Mouse (Mus musculus) forebrain, embryonic 14.5 days (tissue): ENCODE measurements around the gene Orai1. TPM values are rescaled to one million over a fixed set of nuclear protein-coding genes. Genes with fewer than 3 reads are reported as not detected.

Source experiments
- ATAC-seq: fragments of 200-750 bp; cut with Nextera tagmentation; 2 replicates; pipeline ENCODE4 v1.8.0; 2017; ENCODE audit warnings: mild to moderate bottlenecking, moderate library complexity
- DNase-seq: peaks from one replicate; pipeline ENCODE4 v3.0.0-alpha.2; 2015; ENCODE audit warnings: low spot score
- H3K27ac ChIP-seq: fragments of 300-500 bp; sonication (generic); 2 replicates; pipeline ENCODE4 v1.5.1; 2014; ENCODE audit warnings: low read depth, mild to moderate bottlenecking, control low read depth, low read length, moderate library complexity
- H3K27me3 ChIP-seq: fragments of 300-500 bp; sonication (generic); replicated peaks from 2 replicates; pipeline ENCODE4 v1.6.1; 2014; ENCODE audit warnings: low read length, control low read depth, mixed read lengths; ENCODE audit not compliant: control insufficient read depth, insufficient read depth
- H3K36me3 ChIP-seq: fragments of 300-500 bp; sonication (generic); 2 replicates; pipeline ENCODE4 v1.6.1; 2014; ENCODE audit warnings: low read length, control low read depth; ENCODE audit not compliant: control insufficient read depth, insufficient read depth
- H3K4me1 ChIP-seq: fragments of 300-500 bp; sonication (generic); 2 replicates; pipeline ENCODE4 v1.6.1; 2014; ENCODE audit warnings: antibody characterized with exemption, low read length, control low read depth; ENCODE audit not compliant: control insufficient read depth, insufficient read depth
- H3K4me2 ChIP-seq: fragments of 300-500 bp; sonication (generic); 2 replicates; pipeline ENCODE4 v1.6.1; 2014; ENCODE audit warnings: mild to moderate bottlenecking, control low read depth, low read length
- H3K4me3 ChIP-seq: fragments of 300-500 bp; sonication (generic); 2 replicates; pipeline ENCODE4 v1.5.1; 2014; ENCODE audit warnings: low read depth, low read length, control low read depth
- H3K9ac ChIP-seq: fragments of 300-500 bp; sonication (generic); 2 replicates; pipeline ENCODE4 v1.6.1; 2014; ENCODE audit warnings: mild to moderate bottlenecking, low read length, control low read depth, moderate library complexity
- H3K9me3 ChIP-seq: fragments of 300-500 bp; sonication (generic); replicated peaks from 2 replicates; pipeline ENCODE4 v1.6.1; 2016; ENCODE audit warnings: low read length, control low read depth, mixed read lengths; ENCODE audit not compliant: control insufficient read depth
- WGBS: fragments of 180-500 bp; shearing (Covaris S2); extraction: QIAGEN DNeasy Blood & Tissue Kit; methylation state at CpG from one replicate; pipeline ENCODE4 v1.1.7; 2014; 5-methylcytosine and 5-hydroxymethylcytosine counted together
- polyA plus RNA-seq: library from polyadenylated mRNA; unstranded; fragments of >200 nt; fragmentation: Nextera tagmentation; extraction: Ambion mirVana; gene quantifications from 2 replicates; pipeline ENCODE4 v1.2.1, GENCODE M21; 2014

Gene Orai1
- polyA plus RNA-seq, 1 experiment from 2014 or later = 13.8 TPM

DNA sequence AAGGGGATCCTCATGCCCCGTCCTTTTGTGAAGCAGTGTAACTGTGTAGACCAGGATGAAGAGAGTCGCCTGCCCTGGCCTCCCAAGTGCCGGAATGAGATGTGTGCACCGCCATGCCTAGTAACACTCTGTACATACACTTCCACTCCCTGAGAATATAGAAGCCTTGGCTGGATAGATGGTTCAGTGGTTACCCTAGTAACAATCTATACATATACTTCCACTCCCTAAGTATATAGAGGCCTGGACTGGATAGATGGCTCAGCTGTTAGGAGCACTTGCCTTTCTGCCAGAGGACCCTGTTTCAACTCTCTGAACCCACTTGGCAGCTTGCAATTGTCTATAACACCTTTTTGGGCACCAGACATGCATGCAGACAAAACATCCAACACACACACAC, 20.2 kb downstream of the Orai1 start:
- WGBS = 89% methylated on average over 4 of the region's 4 CpGs
- Histone ChIP-seq H3K9ac (no peak overlapping the region), H3K27ac (no peak overlapping the region), H3K36me3 (no peaks in the 10 kb centered on the region), H3K27me3 (no peaks in the 10 kb centered on the region), H3K9me3 (no peaks in the 10 kb centered on the region), H3K4me2 (no peak overlapping the region), H3K4me3 (no peak overlapping the region), H3K4me1 (peaks cover 4% of the 10 kb centered on the region; the same call in 1 of the 2 replicates)
- no peak for DNase-seq
- ATAC-seq = no peak

DNA sequence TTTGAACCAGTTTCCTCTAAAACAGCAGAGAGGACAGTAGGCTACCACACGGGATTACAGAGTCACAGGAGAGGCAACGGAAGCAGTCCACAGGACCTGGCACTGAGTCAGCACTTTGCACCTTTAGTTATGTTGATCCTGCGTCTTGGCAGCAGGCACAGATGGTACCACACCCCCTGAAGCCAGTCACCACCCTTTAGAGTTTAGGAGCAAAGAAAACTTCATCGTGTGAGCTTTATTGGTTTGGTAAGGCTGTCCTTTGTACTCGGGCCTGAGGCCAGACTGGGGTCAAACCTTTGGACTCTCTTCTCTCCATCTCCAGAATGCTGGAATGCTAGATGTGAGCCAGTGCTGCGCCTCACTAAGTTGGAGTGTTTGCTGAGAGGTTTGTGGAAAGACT, 20.7 kb downstream of the Orai1 start:
- no peak overlapping the region for H3K9ac ChIP-seq
- H3K9me3 ChIP-seq = no peaks in the 10 kb centered on the region
- DNase-seq (peak; percentile 58), ATAC-seq (0 out of 2 replicates have a peak, but pooled peaks have one; percentile 40)
- H3K36me3 ChIP-seq = no peaks in the 10 kb centered on the region
- H3K27ac ChIP-seq = no peak overlapping the region
- no peaks in the 10 kb centered on the region for H3K27me3 ChIP-seq
- WGBS = 40% methylated on average over 6 of the region's 6 CpGs
- no peak overlapping the region for H3K4me3 ChIP-seq
- H3K4me2 ChIP-seq = no peak overlapping the region
- H3K4me1 ChIP-seq = peaks cover 4% of the 10 kb centered on the region; the same call in 1 of the 2 replicates

GRCm38 (mm10) chr5:123038115-123038514, 23.2 kb downstream of the Orai1 start:
- Histone ChIP-seq H3K9me3 (no peaks in the 10 kb centered on the region), H3K36me3 (no peaks in the 10 kb centered on the region), H3K9ac (no peak overlapping the region), H3K4me3 (no peak overlapping the region), H3K27me3 (no peaks in the 10 kb centered on the region), H3K4me1 (peaks cover 4% of the 10 kb centered on the region; the same call in 1 of the 2 replicates), H3K4me2 (no peak overlapping the region), H3K27ac (no peak overlapping the region)
- no peak for ATAC-seq
- no peak for DNase-seq
- WGBS = 80% methylated on average over 5 of the region's 5 CpGs

DNA sequence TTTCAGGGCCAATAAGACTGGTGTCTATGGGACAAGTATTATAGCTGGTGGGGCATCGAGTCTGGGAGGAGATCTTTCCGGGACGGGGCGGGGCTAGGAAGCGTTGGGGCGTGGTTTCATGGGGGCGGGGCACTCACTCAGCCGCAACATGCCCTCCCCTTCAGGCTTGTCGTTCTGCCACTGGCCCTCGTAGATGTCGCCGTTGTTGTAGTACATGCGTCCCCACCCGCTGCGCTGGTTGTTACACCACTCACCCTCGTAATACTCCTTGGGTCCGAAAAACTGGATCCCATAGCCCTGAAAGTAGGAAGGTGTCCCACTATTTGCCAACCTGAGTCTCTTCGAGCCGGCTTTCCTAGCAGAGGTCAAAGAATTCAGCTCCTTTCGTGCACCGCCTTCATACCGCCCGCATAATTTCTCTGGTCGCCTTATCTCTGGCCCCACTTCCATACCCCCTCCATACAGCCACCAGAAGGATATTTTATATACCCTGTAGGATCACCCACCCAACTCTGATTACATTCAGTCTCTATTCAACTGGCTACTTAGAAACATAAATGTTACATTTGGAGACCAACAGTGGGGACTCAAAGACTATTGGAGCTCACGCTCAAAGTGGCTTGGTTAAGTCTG, 24.4 kb downstream of the Orai1 start:
- ATAC-seq (0 out of 2 replicates have a peak, but pooled peaks have one; percentile 10), DNase-seq (peak; percentile 32)
- H3K36me3 ChIP-seq = no peaks in the 10 kb centered on the region
- H3K27ac ChIP-seq = no peak overlapping the region
- peaks cover 4% of the 10 kb centered on the region; the same call in 1 of the 2 replicates for H3K4me1 ChIP-seq
- H3K4me2 ChIP-seq = peak overlapping the region; percentile 49
- H3K9me3 ChIP-seq = no peaks in the 10 kb centered on the region
- peak overlapping the region; percentile 37; the same call in 1 of the 2 replicates for H3K9ac ChIP-seq
- no peaks in the 10 kb centered on the region for H3K27me3 ChIP-seq
- 5% methylated on average over 25 of the region's 25 CpGs for WGBS
- H3K4me3 ChIP-seq = peak overlapping the region; percentile 10; the same call in 1 of the 2 replicates

DNA sequence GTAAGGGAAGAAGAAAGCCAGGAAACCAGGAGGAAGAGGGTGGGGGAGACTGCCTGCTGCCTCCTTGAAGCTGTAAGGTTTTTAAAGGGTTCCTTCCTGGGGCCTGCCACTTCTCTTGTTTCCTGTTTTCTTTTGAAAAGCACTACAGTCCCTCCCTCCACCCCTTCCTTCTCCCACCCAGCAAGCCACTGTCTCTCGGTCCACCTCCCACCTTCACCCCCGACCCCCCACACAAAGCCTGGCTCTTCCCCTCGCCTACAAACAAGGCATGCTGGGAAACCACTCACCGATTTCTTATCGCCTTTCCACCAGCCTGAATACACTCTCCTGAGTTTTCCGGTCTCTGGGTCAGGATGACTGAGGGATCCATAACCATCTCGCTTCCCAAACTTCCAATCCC, 25.9 kb downstream of the Orai1 start:
- ATAC-seq (no peak), DNase-seq (no peak)
- WGBS = 66% methylated on average over 7 of the region's 7 CpGs
- Histone ChIP-seq H3K36me3 (no peaks in the 10 kb centered on the region), H3K4me1 (peaks cover 4% of the 10 kb centered on the region; the same call in 1 of the 2 replicates), H3K27me3 (no peaks in the 10 kb centered on the region), H3K9ac (no peak overlapping the region), H3K9me3 (no peaks in the 10 kb centered on the region), H3K4me3 (no peak overlapping the region), H3K27ac (no peak overlapping the region), H3K4me2 (no peak overlapping the region)

DNA sequence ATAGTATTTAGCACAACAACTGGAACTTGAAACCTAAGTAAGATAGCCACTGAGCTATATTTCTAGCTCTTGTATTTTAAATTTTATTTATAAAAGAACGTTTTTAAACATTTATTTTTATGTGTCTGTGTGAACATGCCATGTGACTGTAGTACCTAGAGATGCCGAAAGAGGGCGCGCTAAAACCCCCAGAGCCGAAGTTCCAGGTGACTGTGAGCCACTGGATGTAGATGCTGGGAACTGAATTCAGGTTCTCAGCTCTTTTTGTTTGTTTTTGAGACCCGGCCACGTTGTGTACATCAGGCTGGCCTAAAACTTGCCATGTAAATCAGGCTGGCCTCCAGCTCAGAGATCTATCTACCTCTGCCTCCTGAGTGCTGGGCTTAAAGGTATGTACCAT, 29.0 kb downstream of the Orai1 start:
- no peak for ATAC-seq
- WGBS = 15% methylated on average over 7 of the region's 7 CpGs

GRCm38 (mm10) chr5:123045561-123046295, 30.9 kb downstream of the Orai1 start:
- WGBS = 35% methylated on average over 9 of the region's 9 CpGs
- Histone ChIP-seq H3K4me2 (no peak overlapping the region), H3K27ac (no peak overlapping the region), H3K4me1 (no peaks in the 10 kb centered on the region), H3K9ac (no peak overlapping the region), H3K36me3 (no peaks in the 10 kb centered on the region), H3K9me3 (no peaks in the 10 kb centered on the region), H3K4me3 (no peak overlapping the region), H3K27me3 (no peaks in the 10 kb centered on the region)
- DNase-seq = peak; percentile 81
- ATAC-seq = 0 out of 2 replicates have a peak, but pooled peaks have one; percentile 18

More for the DNA sequence above, 29.0 kb downstream of the Orai1 start:
- H3K4me3 ChIP-seq = no peak overlapping the region
- H3K27ac ChIP-seq = no peak overlapping the region
- no peaks in the 10 kb centered on the region for H3K36me3 ChIP-seq
- peak; percentile 24 for DNase-seq
- no peak overlapping the region for H3K4me2 ChIP-seq
- no peak overlapping the region for H3K9ac ChIP-seq
- H3K9me3 ChIP-seq = no peaks in the 10 kb centered on the region
- peaks cover 4% of the 10 kb centered on the region; the same call in 1 of the 2 replicates for H3K4me1 ChIP-seq
- H3K27me3 ChIP-seq = no peaks in the 10 kb centered on the region

DNA sequence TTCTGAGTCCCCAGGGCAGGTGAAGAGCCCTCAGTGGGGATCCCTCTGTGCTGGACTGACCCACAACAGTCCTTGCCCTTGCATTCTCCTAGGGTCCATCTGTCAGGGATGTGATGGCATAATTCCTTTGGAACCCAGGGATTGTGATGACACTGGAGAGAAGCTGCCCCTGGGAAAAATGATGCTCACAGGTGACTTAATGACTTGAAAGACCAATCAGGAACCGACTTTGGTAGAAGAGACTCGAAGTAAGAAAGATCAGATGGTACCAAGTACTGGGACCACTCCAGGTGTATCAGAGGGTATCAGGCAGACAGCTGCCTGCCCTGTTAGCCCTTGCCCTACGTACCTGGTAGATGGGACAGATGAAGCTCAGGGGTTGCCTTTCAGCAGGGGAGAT, 32.0 kb downstream of the Orai1 start, which contains the start of gene Morn3:
Gene Morn3, minus strand, starts transcription at position 101 of the 400 bp plus-strand sequence.
- 84% methylated on average over 3 of the region's 3 CpGs for whole genome bisulfite sequencing

More for the DNA sequence above, 32.0 kb downstream of the Orai1 start, which contains the start of gene Morn3:
- Histone ChIP-seq H3K27ac (no peak within 1 kb of the TSS), H3K9ac (no peak within 1 kb of the TSS), H3K36me3 (no peaks in the 10 kb centered on the region), H3K4me3 (no peak within 1 kb of the TSS), H3K9me3 (no peaks in the 10 kb centered on the region), H3K4me2 (no peak within 1 kb of the TSS), H3K4me1 (no peaks in the 10 kb centered on the region), H3K27me3 (no peaks in the 10 kb centered on the region)
- DNase-seq (no peak), ATAC-seq (no peak)
